24 mouse cellular contexts compared by ENCODE assay signal in genomic region chr9:116276141-116276540, GRCm38 (mm10).
DNase-seq lines count a peak whose midpoint lies in the region; ATAC-seq lines count a peak whose summit lies in the region.
"Had no signal": no experiment of that assay in that cellular context is flagged by ENCODE, and none has a peak within 500 bp of the region (broad histone marks: within the 10 kb centered on the region; RNA-seq: fewer than 3 reads in every experiment).

No protein-coding gene starts in this region.

- ATAC-seq in hindbrain, embryonic 16.5 days = no peak
- ATAC-seq: forebrain, embryonic 16.5 days; hindbrain, postnatal 0 days; intestine, postnatal 0 days; lung, postnatal 0 days had no signal

- H3K4me3 ChIP-seq in heart, embryonic 10.5 days = no peak overlapping the region
- no peak overlapping the region for H3K4me3 ChIP-seq in hindbrain, embryonic 16.5 days (ENCODE audit: low read length)
- H3K4me3 ChIP-seq: embryonic facial prominence, embryonic 15.5 days; kidney, embryonic 15.5 days; limb, embryonic 13.5 days; liver, embryonic 15.5 days; midbrain, embryonic 12.5 days; neural tube, embryonic 13.5 days had no signal

- no peaks in the 10 kb centered on the region for H3K27me3 ChIP-seq in heart, embryonic 10.5 days (ENCODE audit: insufficient read depth, poor library complexity, severe bottlenecking)
- no peaks in the 10 kb centered on the region for H3K27me3 ChIP-seq in hindbrain, embryonic 16.5 days (replicated peaks; ENCODE audit: control insufficient read depth, insufficient read depth, low read length)
- H3K27me3 ChIP-seq: embryonic facial prominence, embryonic 15.5 days; kidney, embryonic 15.5 days; limb, embryonic 13.5 days; liver, embryonic 15.5 days; midbrain, embryonic 12.5 days; neural tube, embryonic 13.5 days had no signal

- no peak overlapping the region for H3K9ac ChIP-seq in hindbrain, embryonic 16.5 days (ENCODE audit: low read depth, low read length)
- H3K9ac ChIP-seq: embryonic facial prominence, embryonic 15.5 days; kidney, embryonic 15.5 days; limb, embryonic 13.5 days; liver, embryonic 15.5 days; midbrain, embryonic 12.5 days; neural tube, embryonic 13.5 days had no signal

- no peaks in the 10 kb centered on the region for H3K9me3 ChIP-seq in heart, embryonic 10.5 days
- H3K9me3 ChIP-seq in hindbrain, embryonic 16.5 days (ENCODE audit: control insufficient read depth, low read length) = no peaks in the 10 kb centered on the region
- H3K9me3 ChIP-seq: embryonic facial prominence, embryonic 15.5 days; kidney, embryonic 15.5 days; limb, embryonic 13.5 days; liver, embryonic 15.5 days; midbrain, embryonic 12.5 days; neural tube, embryonic 13.5 days had no signal

- 82% methylated on average over 2 of the region's 2 CpGs for WGBS in heart, embryonic 10.5 days
- WGBS in hindbrain, embryonic 16.5 days = 81% methylated on average over 2 of the region's 2 CpGs

- no peaks in the 10 kb centered on the region for H3K4me1 ChIP-seq in heart, embryonic 10.5 days
- H3K4me1 ChIP-seq in hindbrain, embryonic 16.5 days (ENCODE audit: control insufficient read depth, insufficient read depth, low read depth, low read length) = no peaks in the 10 kb centered on the region
- H3K4me1 ChIP-seq: embryonic facial prominence, embryonic 15.5 days; kidney, embryonic 15.5 days; liver, embryonic 15.5 days; midbrain, embryonic 12.5 days had no signal

- no peak overlapping the region for H3K4me2 ChIP-seq in hindbrain, embryonic 16.5 days (ENCODE audit: low read length)
- H3K4me2 ChIP-seq: embryonic facial prominence, embryonic 15.5 days; kidney, embryonic 15.5 days; limb, embryonic 13.5 days; liver, embryonic 15.5 days; midbrain, embryonic 12.5 days; neural tube, embryonic 13.5 days had no signal

- DNase-seq in heart, adult 18-20 months = peak; percentile 55 to 62
- no peak for DNase-seq in heart, embryonic 10.5 days (ENCODE audit: low spot score)
- DNase-seq in adipocyte (ENCODE audit: low spot score) = peak; percentile 29
- DNase-seq in adrenal gland, postnatal 10 days = peak; percentile 71
- DNase-seq in gastrocnemius, postnatal 25 days = peak; percentile 28
- no peak for DNase-seq in left cerebral cortex, adult 18-20 months (ENCODE audit: low spot score in 2 of 2)
- DNase-seq: B cell, adult 2 months; cerebellum, adult 2 months; cerebellum, postnatal 36 days; kidney, postnatal 4 days; right cerebral cortex, adult 18-20 months; spleen, adult 18-20 months; thymus, adult 18-20 months had no signal

- H3K36me3 ChIP-seq in heart, embryonic 10.5 days = no peaks in the 10 kb centered on the region
- H3K36me3 ChIP-seq in hindbrain, embryonic 16.5 days (ENCODE audit: control insufficient read depth, insufficient read depth, low read length) = no peaks in the 10 kb centered on the region
- H3K36me3 ChIP-seq: embryonic facial prominence, embryonic 15.5 days; kidney, embryonic 15.5 days; limb, embryonic 13.5 days; liver, embryonic 15.5 days; midbrain, embryonic 12.5 days; neural tube, embryonic 13.5 days had no signal

- H3K27ac ChIP-seq in heart, embryonic 10.5 days = no peak overlapping the region
- H3K27ac ChIP-seq in hindbrain, embryonic 16.5 days (ENCODE audit: low read depth, low read length) = no peak overlapping the region
- H3K27ac ChIP-seq: embryonic facial prominence, embryonic 15.5 days; hindbrain, postnatal 0 days; kidney, embryonic 15.5 days; limb, embryonic 13.5 days; liver, embryonic 15.5 days; midbrain, embryonic 12.5 days; neural tube, embryonic 13.5 days had no signal

Comparison
In these comparisons a context has a peak if more than half of its experiments do, and no peak if none do; other contexts are left out.
1. DNase-seq: peak in heart, adult 18-20 months (2 of 2), adipocyte (single experiment), adrenal gland, postnatal 10 days (single experiment) and gastrocnemius, postnatal 25 days (single experiment); none in heart, embryonic 10.5 days (single experiment) and left cerebral cortex, adult 18-20 months (0 of 2).